Mouse (Mus musculus) gastrocnemius, postnatal 14 days (tissue): ENCODE data around the gene Mllt3. TPM values are rescaled to one million over a fixed set of nuclear protein-coding genes. Genes with fewer than 3 reads are reported as not detected.

ENCODE experiments used
- DNase-seq: peaks from one replicate; pipeline ENCODE4 v3.0.0; 2021; ENCODE audit warnings: mixed read lengths
- intact Hi-C: fragments of 180-260 bp; cut with DNase I; formaldehyde crosslinking; loops from one replicate; pipeline ENCODE4 v1.15.1; 2025; ENCODE audit warnings: low total_unique reads
- total RNA-seq, 2 experiments: library from RNA; stranded (reverse); gene quantifications; 2 replicates each; pipeline ENCODE4 v1.2.3; 2021

The Mllt3 gene
- total RNA-seq, 2 experiments from 2014 or later = 33.5 TPM

GRCm38 (mm10) chr4:87905149-87905771, 127.9 kb downstream of the Mllt3 start:
- intact Hi-C loops = no loop called here
- no peak for DNase-seq

GRCm38 (mm10) chr4:87904722-87905121, 128.4 kb downstream of the Mllt3 start:
- intact Hi-C loops = no loop called here
- DNase-seq = no peak

GRCm38 (mm10) chr4:87902584-87902983, 130.6 kb downstream of the Mllt3 start:
- intact Hi-C loops = no loop called here
- DNase-seq = no peak

DNA sequence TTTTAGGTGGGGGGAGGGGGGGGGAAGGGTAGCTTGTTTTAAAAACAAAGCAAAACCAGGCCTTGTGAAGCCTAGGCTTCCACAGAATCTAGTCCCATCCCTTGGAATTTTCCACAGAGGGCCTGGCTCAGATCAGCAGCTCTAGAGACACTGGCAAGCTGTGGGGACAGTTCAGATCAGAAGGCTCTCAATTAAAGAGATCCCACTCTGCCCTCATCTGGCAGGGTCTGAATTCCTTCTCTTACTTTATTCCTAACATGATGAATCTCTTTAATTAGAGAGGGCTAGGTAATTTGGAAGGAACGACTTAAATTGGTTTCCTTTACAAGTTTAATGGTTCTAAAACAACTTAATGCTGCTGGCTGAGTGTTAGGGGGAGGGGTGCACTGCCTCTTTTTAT, 132.0 kb downstream of the Mllt3 start:
- peak; percentile 4 for DNase-seq
- intact Hi-C loops = no loop called here

- no peak for DNase-seq
- intact Hi-C loops = no loop called here
These were observed 139.7 kb downstream of the Mllt3 start for GRCm38 (mm10) chr4:87893498-87893897.

GRCm38 (mm10) chr4:87893012-87893411, 140.2 kb downstream of the Mllt3 start:
- intact Hi-C loops = no loop called here
- no peak for DNase-seq

- DNase-seq = no peak
- intact Hi-C loops = no loop called here
These were observed 149.8 kb downstream of the Mllt3 start for GRCm38 (mm10) chr4:87883225-87883875.

DNA sequence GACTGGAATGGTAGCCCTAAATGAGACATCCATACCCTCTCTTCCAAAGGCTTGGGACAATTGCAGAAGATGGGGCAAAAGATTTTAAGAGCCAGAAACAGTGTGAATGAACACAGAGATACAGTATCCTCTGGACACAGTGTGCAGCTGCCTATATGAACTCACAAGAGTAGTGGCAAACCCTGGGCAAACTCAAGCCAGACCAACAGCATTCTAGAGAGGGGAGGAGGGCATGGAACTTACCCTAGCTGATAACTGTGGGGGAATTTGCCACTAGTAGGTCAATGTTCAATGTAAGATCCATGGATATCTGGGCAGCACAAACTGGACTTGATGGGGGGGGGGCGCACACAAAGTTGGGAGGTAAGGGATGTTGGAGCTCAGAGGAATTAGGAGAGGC, 151.2 kb downstream of the Mllt3 start:
- intact Hi-C loops = no loop called here
- DNase-seq = no peak

DNA sequence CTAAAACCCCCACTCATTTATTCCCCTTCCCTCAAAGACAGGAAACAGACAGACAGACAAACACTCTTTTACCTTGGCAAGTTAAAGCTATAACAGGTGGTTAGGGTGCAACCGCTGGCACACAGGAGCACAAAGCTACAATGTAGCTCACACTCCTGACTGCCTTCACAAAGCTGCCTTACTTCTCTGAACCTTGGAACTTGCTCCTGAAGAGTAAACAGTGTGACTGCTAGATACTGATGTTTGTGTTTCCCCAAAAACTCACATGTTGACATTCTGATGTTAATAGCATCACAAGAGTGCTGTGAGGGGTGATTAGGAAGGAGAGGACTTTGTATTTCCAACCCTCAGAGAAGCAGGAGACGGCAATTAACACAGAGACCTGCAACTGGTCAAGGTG, 151.6 kb downstream of the Mllt3 start:
- intact Hi-C loops = no loop called here
- no peak for DNase-seq

DNA sequence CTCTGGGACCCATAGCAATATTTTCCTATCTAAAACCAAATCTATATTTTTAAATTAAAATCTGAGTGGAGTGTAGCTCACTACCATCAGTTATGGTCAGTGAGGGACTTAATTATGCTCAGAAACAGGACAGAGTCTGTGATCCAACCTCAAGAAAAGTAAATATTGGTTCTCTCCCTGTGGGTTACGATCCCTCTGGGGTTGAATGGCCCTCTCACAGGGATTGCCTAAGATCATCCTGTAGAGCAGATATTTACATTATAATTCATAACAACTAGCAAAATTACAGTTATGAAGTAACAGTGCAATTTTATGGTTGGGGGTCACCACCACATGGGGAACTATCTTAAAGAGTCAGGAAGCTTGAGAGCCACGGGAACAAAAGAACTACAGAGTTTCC, 152.9 kb downstream of the Mllt3 start:
- no peak for DNase-seq
- intact Hi-C loops = no loop called here

GRCm38 (mm10) chr4:87878701-87879100, 154.5 kb downstream of the Mllt3 start:
- intact Hi-C loops = no loop called here
- DNase-seq = no peak

DNA sequence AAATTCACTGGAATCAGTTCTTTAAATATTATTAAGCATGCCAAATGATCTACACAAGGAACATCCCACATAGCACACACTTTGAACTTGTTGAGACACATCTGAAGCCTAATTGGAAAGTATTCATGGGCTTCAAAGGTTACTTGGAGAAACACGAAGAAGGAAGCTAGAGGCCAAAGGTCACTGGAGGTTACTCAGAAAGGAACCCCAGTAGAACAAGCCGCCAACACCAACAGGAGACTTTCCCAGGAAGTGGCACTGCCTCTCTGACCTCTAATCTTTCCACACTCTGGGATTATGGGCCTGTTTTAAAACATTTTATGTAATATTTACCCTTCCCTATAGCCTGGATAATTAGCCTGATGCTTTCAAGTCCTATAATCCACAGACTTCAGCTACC, 162.6 kb downstream of the Mllt3 start:
- no peak for DNase-seq
- intact Hi-C loops = no loop called here

GRCm38 (mm10) chr4:87866564-87866963, 166.6 kb downstream of the Mllt3 start:
- intact Hi-C loops = no loop called here
- DNase-seq = no peak

- intact Hi-C loops = no loop called here
- DNase-seq = no peak
These were observed 167.3 kb downstream of the Mllt3 start for GRCm38 (mm10) chr4:87865848-87866247.

DNA sequence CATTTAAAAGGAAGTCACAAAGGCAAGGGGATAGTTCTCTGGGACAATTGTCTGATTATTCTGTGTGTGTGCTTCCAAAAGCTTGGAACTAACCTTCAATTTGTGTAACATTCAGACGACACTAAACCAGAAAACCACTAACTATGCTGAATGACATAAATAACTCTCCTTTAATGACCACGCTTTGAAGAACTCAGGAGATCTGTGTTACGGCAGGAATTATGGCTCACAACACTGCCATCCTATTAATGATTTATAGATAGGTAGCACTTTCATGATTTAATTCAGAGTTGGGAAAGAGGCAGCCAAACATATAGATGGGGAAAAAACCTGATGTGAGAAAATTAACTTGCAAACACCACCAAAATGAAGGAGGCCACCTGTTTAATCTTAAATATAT, 168.1 kb downstream of the Mllt3 start:
- no peak for DNase-seq
- intact Hi-C loops = no loop called here

GRCm38 (mm10) chr4:87863212-87863611, 170.0 kb downstream of the Mllt3 start:
- intact Hi-C loops = no loop called here
- DNase-seq = no peak

DNA sequence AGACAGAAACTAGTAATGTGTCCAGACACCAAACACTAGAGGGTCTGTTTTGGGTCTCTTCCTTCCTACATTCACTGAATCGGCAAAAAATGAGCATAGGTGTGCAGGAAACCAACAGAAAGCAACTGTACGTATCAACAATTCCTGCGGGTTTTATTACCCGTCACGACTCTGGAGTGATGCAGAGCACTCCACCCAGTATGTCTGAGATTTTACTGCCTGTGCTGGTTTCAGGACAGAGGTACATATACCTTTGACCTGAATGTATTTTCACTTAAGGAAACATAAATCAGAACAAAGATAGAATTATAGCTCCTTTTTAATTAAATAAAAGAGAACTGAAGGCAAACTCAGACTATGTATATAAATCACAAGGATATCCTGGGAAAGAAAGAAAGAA, 172.4 kb downstream of the Mllt3 start:
- DNase-seq = no peak
- intact Hi-C loops = no loop called here

GRCm38 (mm10) chr4:87859148-87859547, 174.0 kb downstream of the Mllt3 start:
- no peak for DNase-seq
- intact Hi-C loops = no loop called here

GRCm38 (mm10) chr4:87857982-87858381, 175.2 kb downstream of the Mllt3 start:
- no peak for DNase-seq
- intact Hi-C loops = no loop called here

DNA sequence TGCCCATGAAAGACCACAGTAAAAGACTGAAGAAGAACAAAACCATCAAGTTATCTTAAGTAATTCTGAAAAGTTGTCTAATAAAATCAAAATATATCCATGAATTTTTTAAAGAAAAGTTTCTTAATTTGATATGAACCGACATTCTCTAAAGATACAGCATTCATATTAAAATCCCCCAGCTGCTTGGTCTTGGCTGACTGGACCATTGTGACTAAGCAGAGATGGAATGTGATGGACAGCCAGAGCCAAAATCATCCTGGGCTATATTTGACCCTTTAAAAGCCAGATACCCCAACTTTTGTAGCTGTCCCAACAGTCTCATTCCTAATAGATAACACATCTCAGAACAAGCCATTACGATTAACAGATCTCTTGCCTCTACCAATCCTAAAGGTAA, 180.7 kb downstream of the Mllt3 start:
- intact Hi-C loops = no loop called here
- no peak for DNase-seq

DNA sequence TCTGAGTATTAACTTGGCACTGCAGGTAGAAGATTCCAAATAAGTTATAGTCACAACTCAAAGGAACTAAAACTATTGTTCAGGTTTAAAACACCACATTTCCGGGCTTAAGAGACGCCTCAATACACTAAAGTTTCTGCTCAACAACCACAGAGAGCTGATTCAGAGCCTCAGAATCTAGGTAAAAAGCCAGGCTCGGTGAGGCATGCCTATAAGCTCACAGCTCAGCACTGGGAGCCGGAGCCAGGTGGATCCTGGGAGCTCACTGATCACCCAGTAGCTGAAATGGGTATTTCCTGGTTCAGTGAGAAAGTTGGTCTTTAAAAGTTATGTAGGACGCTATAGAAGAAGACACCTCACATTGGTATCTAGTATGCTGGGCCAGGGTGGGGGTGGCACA, 183.1 kb downstream of the Mllt3 start:
- DNase-seq = no peak
- intact Hi-C loops = no loop called here
